Mouse (Mus musculus) heart, adult 2 months (tissue): ENCODE results near the gene Ssh2.

Experiments
- CTCF ChIP-seq: fragments of 200-600 bp; IDR thresholded peaks from 2 replicates; pipeline ENCODE4 v1.8.1; 2022; ENCODE audit warnings: antibody characterized with exemption, mild to moderate bottlenecking, moderate library complexity
- POLR2A ChIP-seq: fragments of 200-500 bp; IDR thresholded peaks from 2 replicates; pipeline ENCODE4 v1.6.1; 2011; ENCODE audit warnings: mild to moderate bottlenecking, low read depth, low read length, control low read depth; ENCODE audit not compliant: insufficient read depth

GRCm38 (mm10) chr11:77173731-77174130 lies 42.4 kb upstream of the Ssh2 start:
- TF ChIP-seq POLR2A (no peak), CTCF (no peak)
